Mouse (Mus musculus) forebrain, embryonic 11.5 days (tissue): Measurements from ENCODE around the gene Ttll11. TPM values are rescaled to one million over a fixed set of nuclear protein-coding genes. Genes with fewer than 3 reads are reported as not detected.

Experiments used
- ATAC-seq: fragments of 200-750 bp; cut with Nextera tagmentation; replicated peaks from 2 replicates; pipeline ENCODE4 v1.8.0; 2017; ENCODE audit warnings: moderate TSS enrichment; ENCODE audit not compliant: low FRiP score
- DNase-seq: peaks from one replicate; pipeline ENCODE4 v3.0.0-alpha.2; 2017; ENCODE audit warnings: low spot score
- H3K27ac ChIP-seq: fragments of 300-500 bp; sonication (generic); 2 replicates; pipeline ENCODE4 v1.5.1; 2014; ENCODE audit warnings: low read depth, low read length
- H3K27me3 ChIP-seq: fragments of 300-500 bp; sonication (generic); 2 replicates; pipeline ENCODE4 v1.6.1; 2014; ENCODE audit warnings: mild to moderate bottlenecking, low read length, mixed read lengths; ENCODE audit not compliant: control insufficient read depth, insufficient read depth
- H3K36me3 ChIP-seq: fragments of 300-500 bp; sonication (generic); 2 replicates; pipeline ENCODE4 v1.6.1; 2014; ENCODE audit warnings: mild to moderate bottlenecking, low read length, moderate library complexity, mixed read lengths; ENCODE audit not compliant: control insufficient read depth, insufficient read depth
- H3K4me1 ChIP-seq: fragments of 300-500 bp; sonication (generic); replicated peaks from 2 replicates; pipeline ENCODE4 v1.6.1; 2014; ENCODE audit warnings: low read length, mixed read lengths; ENCODE audit not compliant: control insufficient read depth, insufficient read depth
- H3K4me2 ChIP-seq: fragments of 300-500 bp; sonication (generic); 2 replicates; pipeline ENCODE4 v1.6.1; 2014; ENCODE audit warnings: low read depth, mild to moderate bottlenecking, low read length, moderate library complexity, mixed read lengths; ENCODE audit not compliant: severe bottlenecking
- H3K4me3 ChIP-seq: fragments of 300-500 bp; sonication (generic); 2 replicates; pipeline ENCODE4 v1.5.1; 2014; ENCODE audit warnings: low read depth, low read length
- H3K9ac ChIP-seq: fragments of 300-500 bp; sonication (generic); 2 replicates; pipeline ENCODE4 v1.6.1; 2014; ENCODE audit warnings: low read length
- H3K9me3 ChIP-seq: fragments of 300-500 bp; sonication (generic); 2 replicates; pipeline ENCODE4 v1.6.1; 2016; ENCODE audit warnings: low read length, mixed read lengths; ENCODE audit not compliant: control insufficient read depth
- WGBS: fragments of 180-500 bp; shearing (Covaris S2); extraction: QIAGEN DNeasy Blood & Tissue Kit; methylation state at CpG from one replicate; pipeline ENCODE4 v1.1.7; 2014; 5-methylcytosine and 5-hydroxymethylcytosine counted together
- polyA plus RNA-seq: library from polyadenylated mRNA; unstranded; fragments of >200 nt; fragmentation: Nextera tagmentation; extraction: Ambion mirVana; gene quantifications from 2 replicates; pipeline ENCODE4 v1.2.1, GENCODE M21; 2014

Ttll11 gene
- polyA plus RNA-seq, 1 experiment from 2014 or later, result 2.3 TPM

GRCm38 (mm10) chr2:35779266-35779665, 200.4 kb downstream of the Ttll11 start:
- H3K27ac ChIP-seq, result no peak overlapping the region
- ATAC-seq (no peak), DNase-seq (no peak)
- no peaks in the 10 kb centered on the region for H3K9me3 ChIP-seq
- H3K36me3 ChIP-seq, result no peaks in the 10 kb centered on the region
- H3K4me2 ChIP-seq, result no peak overlapping the region
- peaks cover 2% of the 10 kb centered on the region; the same call in 1 of the 2 replicates for H3K4me1 ChIP-seq
- H3K9ac ChIP-seq, result no peak overlapping the region
- no peaks in the 10 kb centered on the region; the same call in 1 of the 2 replicates for H3K27me3 ChIP-seq
- 87% methylated on average over 5 of the region's 5 CpGs for WGBS
- no peak overlapping the region for H3K4me3 ChIP-seq

DNA sequence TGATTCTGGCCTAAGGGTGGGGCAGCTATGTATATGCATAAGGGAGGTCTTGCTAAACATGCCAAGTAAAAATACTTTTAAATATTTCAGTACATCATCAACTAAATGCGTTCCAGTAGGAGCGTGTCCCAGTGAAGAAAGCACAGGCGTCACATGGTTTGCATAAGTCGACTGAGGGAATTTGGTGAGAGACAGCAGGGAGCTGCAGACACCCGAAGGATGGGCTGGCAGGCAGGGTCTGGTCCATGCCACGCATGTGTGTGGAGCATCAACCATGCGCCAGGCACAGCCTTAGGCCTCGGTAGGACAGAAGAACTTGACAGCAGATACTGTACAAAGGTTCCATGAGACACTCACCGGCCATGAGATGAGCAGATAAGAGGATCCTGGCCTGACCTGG, 202.8 kb downstream of the Ttll11 start:
- Histone ChIP-seq H3K4me3 (no peak overlapping the region), H3K4me1 (no peaks in the 10 kb centered on the region), H3K36me3 (no peaks in the 10 kb centered on the region), H3K9me3 (no peaks in the 10 kb centered on the region), H3K4me2 (no peak overlapping the region), H3K9ac (no peak overlapping the region), H3K27ac (no peak overlapping the region), H3K27me3 (no peaks in the 10 kb centered on the region)
- ATAC-seq (no peak), DNase-seq (no peak)
- WGBS, result 84% methylated on average over 9 of the region's 9 CpGs

- no peak for ATAC-seq
- 73% methylated on average over 5 of the region's 5 CpGs for WGBS
These were observed 204.1 kb downstream of the Ttll11 start for GRCm38 (mm10) chr2:35775651-35776055.

DNA sequence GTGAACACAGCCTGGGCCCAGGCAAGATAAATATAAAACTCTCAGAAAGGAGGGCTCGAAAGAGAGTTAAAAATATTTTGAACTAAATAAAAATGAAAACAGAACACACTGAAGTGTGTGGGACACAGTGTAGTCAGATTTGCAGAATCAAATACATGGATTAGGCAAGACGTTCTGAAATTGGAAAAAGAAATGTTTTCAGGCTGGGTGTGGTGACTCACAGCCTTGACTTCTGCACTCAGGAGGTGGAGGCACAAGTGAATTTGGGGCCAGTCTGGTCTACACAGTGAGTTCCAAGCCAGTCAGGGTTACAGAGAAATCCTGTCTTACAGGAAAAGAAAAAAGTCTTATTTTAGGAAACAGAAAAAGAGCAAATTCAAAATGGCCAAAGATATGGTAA, 209.2 kb downstream of the Ttll11 start:
- DNase-seq (no peak), ATAC-seq (no peak)
- H3K4me3 ChIP-seq, result no peak overlapping the region
- H3K4me2 ChIP-seq, result no peak overlapping the region
- H3K27me3 ChIP-seq, result no peaks in the 10 kb centered on the region
- no peak overlapping the region for H3K27ac ChIP-seq
- H3K4me1 ChIP-seq, result no peaks in the 10 kb centered on the region
- H3K9ac ChIP-seq, result no peak overlapping the region
- no peaks in the 10 kb centered on the region for H3K9me3 ChIP-seq
- WGBS, result 83% methylated on average over 2 of the region's 2 CpGs
- H3K36me3 ChIP-seq, result no peaks in the 10 kb centered on the region

More at GRCm38 (mm10) chr2:35775651-35776055, 204.1 kb downstream of the Ttll11 start:
- Histone ChIP-seq H3K27ac (no peak overlapping the region), H3K27me3 (no peaks in the 10 kb centered on the region), H3K4me1 (no peaks in the 10 kb centered on the region), H3K9me3 (no peaks in the 10 kb centered on the region), H3K36me3 (no peaks in the 10 kb centered on the region), H3K4me3 (no peak overlapping the region), H3K4me2 (no peak overlapping the region), H3K9ac (no peak overlapping the region)
- DNase-seq, result no peak

GRCm38 (mm10) chr2:35769398-35769797, 210.3 kb downstream of the Ttll11 start:
- H3K4me1 ChIP-seq, result no peaks in the 10 kb centered on the region
- no peaks in the 10 kb centered on the region for H3K36me3 ChIP-seq
- no peak overlapping the region for H3K4me2 ChIP-seq
- H3K27ac ChIP-seq, result no peak overlapping the region
- no peak overlapping the region for H3K4me3 ChIP-seq
- ATAC-seq (no peak), DNase-seq (no peak)
- H3K27me3 ChIP-seq, result no peaks in the 10 kb centered on the region
- H3K9me3 ChIP-seq, result no peaks in the 10 kb centered on the region
- H3K9ac ChIP-seq, result no peak overlapping the region
- 84% methylated on average over 12 of the region's 12 CpGs for WGBS

GRCm38 (mm10) chr2:35768538-35769238, 211.0 kb downstream of the Ttll11 start:
- Histone ChIP-seq H3K27ac (no peak overlapping the region), H3K27me3 (no peaks in the 10 kb centered on the region), H3K4me1 (no peaks in the 10 kb centered on the region), H3K4me3 (no peak overlapping the region), H3K36me3 (no peaks in the 10 kb centered on the region), H3K9ac (no peak overlapping the region), H3K4me2 (no peak overlapping the region), H3K9me3 (no peaks in the 10 kb centered on the region)
- ATAC-seq, result no peak
- DNase-seq, result no peak
- WGBS, result 43% methylated on average over 4 of the region's 4 CpGs

GRCm38 (mm10) chr2:35767834-35768537, 211.7 kb downstream of the Ttll11 start:
- no peaks in the 10 kb centered on the region for H3K36me3 ChIP-seq
- no peak overlapping the region for H3K4me3 ChIP-seq
- no peak for DNase-seq
- WGBS, result 44% methylated on average over 14 of the region's 14 CpGs
- no peak; the same call in 1 of the 2 replicates for ATAC-seq
- H3K9me3 ChIP-seq, result no peaks in the 10 kb centered on the region
- H3K27me3 ChIP-seq, result no peaks in the 10 kb centered on the region
- H3K27ac ChIP-seq, result no peak overlapping the region
- H3K4me1 ChIP-seq, result no peaks in the 10 kb centered on the region
- no peak overlapping the region for H3K9ac ChIP-seq
- H3K4me2 ChIP-seq, result no peak overlapping the region

DNA sequence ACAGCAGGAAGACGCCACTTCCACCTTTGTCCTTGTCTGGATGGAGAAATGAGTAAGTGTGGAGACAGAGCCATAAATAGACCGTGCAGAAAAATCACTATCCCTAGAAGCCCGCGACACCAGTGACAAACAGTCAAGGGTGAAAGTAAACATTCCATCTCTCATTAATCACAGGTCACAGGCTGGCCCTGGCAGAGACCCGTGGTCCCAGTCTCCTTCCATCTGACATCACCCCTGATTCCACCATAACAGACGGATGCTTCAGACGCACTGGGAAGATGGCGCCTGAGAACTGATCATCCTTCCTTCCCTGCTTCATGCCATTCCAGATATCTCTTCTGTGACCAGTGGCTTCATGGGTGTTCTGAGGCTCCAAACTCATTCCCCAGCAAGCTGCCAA, 215.4 kb downstream of the Ttll11 start:
- H3K27ac ChIP-seq, result no peak overlapping the region
- H3K9ac ChIP-seq, result no peak overlapping the region
- H3K4me3 ChIP-seq, result no peak overlapping the region
- no peaks in the 10 kb centered on the region for H3K9me3 ChIP-seq
- ATAC-seq, result no peak
- H3K4me1 ChIP-seq, result no peaks in the 10 kb centered on the region
- 90% methylated on average over 8 of the region's 8 CpGs for WGBS
- H3K4me2 ChIP-seq, result no peak overlapping the region
- H3K36me3 ChIP-seq, result no peaks in the 10 kb centered on the region
- no peaks in the 10 kb centered on the region for H3K27me3 ChIP-seq
- DNase-seq, result no peak

GRCm38 (mm10) chr2:35763818-35764217, 215.9 kb downstream of the Ttll11 start:
- no peak overlapping the region for H3K4me2 ChIP-seq
- DNase-seq (no peak), ATAC-seq (no peak)
- no peaks in the 10 kb centered on the region for H3K9me3 ChIP-seq
- H3K9ac ChIP-seq, result no peak overlapping the region
- H3K36me3 ChIP-seq, result no peaks in the 10 kb centered on the region
- H3K4me3 ChIP-seq, result no peak overlapping the region
- H3K4me1 ChIP-seq, result no peaks in the 10 kb centered on the region
- H3K27ac ChIP-seq, result no peak overlapping the region
- H3K27me3 ChIP-seq, result no peaks in the 10 kb centered on the region
- 90% methylated on average over 7 of the region's 7 CpGs for WGBS
